Mouse (Mus musculus) spleen, embryonic (tissue): ENCODE data around the gene Pole4.

ENCODE experiments used
- CTCF ChIA-PET: fragments of 350-600 bp; sonication (Branson Sonifier 250); formaldehyde crosslinking; loops from one replicate; lab custom pipeline; 2022; lab: Charles Lee

Gene Pole4

DNA sequence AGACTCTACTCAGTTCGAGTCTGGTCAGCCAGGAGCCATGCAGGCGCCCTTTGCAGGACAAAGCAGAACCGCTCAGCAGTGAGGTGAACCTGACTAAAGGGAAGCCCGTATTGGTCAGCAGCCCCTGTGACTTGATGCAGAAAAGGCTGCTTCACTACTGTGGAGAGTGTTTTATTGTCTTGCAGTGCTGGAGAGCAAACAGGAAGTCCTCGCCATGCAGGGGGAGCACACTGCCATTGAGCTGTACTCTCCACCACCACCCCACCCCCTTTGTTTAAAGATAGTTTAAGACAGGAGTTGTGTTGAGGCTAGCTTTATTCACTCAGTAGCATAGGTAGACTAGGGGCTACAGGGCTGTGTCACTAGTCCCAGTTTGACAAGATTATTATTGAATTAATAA lies at the start of gene Pole4:
Pole4 (minus strand) TSS at position 145 of the 400 bp plus-strand sequence.
- CTCF ChIA-PET: no interaction called here

DNA sequence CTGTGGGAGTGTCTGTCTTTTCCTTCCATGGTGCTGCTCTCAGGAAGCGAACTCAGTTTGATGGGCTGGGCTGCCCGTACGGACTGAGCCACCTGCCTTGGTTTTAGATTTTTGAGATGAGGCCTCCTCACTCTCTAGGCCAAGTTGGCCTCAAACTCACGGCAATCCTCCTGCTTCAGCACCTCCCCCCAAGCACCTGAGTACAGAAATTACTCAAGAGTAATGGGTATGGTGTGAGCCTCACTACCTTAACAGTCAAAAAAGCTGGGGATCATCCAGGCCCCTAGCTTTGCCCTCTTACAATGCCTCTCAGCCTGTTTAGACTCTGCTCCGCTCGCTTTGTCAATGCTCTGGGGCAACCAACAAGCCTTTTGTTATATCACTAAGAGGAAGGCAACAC lies 49.6 kb upstream of the Pole4 start:
- CTCF ChIA-PET: no interaction called here

DNA sequence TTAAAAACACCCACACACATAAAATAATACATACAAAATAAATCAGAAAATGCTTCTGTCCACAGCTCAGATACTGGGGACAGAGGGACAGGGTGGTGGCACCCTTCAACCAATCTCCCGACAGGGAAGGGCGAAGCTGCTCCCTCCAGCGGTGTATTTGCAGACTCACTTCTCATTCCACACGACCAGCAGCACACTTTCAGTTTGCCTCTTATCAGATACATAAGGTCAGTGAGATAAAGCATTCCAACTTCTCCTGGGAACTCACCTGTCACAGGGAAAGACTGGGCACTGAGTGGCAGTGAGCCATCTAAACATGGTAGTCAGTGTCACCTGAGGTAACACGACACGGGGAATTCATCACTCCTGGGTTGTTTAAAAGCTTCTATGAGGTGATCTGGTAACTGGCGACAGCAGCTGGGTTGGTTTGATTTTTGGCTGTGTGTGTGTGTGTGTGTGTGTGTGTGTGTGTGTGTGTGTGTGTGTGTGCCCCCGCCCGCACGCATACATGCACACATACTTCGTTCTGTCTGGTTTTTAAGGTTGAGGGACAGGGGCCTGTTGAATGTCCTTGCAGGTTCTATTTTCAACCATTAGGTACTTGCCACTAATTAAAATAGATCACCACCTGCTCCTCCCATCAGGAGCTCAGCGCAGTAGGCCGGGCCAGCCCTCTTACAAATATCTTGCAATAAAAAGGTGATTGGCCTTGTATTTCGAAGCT lies 48.6 kb upstream of the Pole4 start:
- CTCF ChIA-PET: no interaction called here

DNA sequence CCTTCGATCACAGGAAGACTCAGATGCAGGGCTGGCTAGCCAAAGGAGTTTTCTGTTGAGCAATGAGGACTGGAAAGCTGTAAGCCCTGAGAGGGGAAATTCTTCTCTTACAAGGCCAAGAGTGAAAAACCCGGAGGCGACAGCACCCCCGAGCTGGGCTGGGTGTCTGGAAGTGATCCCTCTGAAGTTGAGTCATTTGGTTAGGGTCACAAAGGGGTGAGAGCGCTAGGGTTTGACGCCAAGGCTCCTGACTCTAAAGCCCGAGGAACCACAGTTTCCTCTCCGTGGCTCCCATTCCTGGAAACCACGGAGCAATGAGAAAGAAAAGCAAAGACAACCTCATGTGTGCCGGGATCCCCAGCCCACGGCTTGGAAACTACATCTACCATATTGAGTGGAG lies 47.9 kb upstream of the Pole4 start:
- CTCF ChIA-PET: no interaction called here

DNA sequence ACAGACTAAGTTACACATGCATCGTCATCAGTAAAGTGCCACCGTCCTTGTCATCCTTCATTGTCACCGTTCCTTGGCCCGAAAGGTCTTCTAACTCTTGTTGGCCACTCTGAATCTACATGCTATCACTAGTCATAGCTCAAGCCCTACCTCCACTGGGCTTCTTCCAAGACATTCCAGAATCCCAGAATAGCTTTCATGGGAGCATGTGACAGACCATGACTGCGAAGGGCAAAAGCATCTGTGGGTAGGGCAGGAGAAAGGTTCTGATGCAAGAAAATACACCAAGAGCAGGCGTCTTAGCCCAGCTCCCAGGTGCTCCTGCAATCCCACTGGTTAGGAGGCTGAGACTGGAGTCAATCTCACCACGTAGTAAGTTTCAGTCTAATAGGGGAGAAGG lies 46.6 kb upstream of the Pole4 start:
- CTCF ChIA-PET: no interaction called here

DNA sequence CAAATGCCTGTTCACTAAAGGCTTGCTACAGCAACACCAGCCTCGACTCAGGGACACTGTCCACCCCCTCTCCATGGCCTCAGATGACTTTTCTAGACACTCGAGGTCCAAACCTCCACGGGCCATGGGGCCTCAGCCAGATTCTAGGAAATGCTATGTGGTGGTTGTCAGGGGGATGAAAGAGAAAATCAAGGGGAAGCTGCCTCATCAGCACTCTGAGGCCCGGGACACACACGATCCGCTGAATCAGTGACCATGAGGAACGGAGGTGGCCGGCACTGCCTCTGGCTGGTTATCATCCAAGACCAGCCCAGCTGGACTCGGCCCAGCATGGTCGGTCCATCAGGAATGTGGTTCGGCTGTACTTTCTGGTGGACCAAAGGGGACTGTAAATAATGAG lies 45.9 kb upstream of the Pole4 start:
- CTCF ChIA-PET: no interaction called here

DNA sequence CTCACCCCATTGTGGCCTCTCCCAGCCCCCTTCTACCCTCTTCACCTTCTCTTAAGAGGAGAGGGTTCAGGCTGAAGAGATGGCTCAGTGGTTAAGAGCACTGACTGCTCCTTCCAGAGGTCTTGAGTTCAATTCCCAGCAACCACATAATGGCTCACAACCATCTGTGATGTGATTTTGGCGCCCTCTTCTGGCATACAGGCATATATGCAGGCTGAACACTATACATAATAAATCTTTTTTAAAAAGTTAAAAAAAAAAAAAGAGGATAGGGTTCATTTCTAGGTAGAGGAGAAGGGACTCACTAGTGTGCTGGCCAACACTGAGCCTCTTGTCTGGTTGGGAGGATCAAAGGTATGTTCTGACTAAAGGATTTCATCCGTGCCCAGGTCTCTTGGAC lies 44.9 kb upstream of the Pole4 start:
- CTCF ChIA-PET: no interaction called here

DNA sequence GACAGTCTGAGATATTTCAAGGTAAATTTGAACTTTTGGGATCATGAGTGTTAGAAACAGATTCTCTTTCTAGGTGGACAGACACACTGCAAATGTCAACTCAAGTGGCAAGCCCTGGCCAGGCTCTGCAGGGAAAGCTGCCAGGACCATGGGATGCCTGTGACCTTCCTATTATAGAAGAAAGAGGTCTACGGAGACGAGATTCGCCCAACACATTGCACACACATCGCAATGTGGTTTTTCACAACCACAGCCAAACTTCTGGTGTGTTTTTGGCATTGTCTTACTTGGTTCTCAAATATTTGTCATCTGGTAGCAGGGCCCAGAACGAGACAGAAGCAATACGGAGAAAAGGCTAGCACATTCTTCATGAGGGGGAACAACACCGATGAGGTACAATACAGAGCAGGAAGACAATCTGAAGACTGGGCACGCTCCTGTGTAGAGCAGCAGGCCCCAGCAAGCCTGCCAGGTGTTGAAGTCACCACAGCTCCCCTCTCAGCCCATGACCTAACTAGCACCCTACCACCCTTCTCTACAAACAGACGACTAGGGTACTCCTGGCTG lies 43.0 kb upstream of the Pole4 start:
- CTCF ChIA-PET: no interaction called here

DNA sequence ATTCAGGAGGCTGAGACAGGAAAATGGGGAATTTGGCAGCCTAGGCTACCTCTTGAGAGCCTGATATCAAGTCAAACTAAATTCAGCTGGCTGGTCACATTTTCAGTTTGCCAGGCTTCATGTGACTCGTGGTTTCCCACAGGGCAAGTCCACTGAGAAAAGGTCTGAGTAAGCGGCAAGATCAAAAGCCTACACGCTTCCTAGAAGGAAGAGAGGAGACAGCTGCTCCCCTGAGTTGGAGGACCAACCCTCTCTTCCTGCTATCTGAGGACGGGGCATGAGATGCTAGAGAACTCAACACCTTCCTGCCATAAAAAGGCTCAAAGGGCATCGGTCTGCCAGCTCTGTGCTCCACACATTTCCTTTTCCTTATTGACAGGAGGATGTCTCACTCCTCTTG lies 41.9 kb upstream of the Pole4 start:
- CTCF ChIA-PET: no interaction called here

DNA sequence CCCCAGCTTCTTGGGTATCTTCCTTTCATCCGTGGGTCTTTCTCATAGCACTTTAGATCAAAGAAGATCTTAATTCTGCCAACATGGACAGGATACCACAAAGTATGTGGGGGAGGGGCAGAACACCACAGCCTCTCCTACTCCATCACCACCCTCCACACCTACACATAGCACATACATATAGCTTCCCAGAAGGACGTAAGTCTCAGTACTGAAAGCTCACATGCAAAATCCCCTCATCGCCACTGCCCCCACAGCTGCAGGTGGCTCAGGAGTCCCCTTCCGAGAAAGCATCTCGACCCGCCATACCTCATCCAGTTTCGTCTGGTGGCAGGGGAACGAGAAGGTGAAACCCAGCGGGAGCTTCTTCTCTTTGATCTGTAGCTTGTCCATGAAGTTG lies 39.4 kb upstream of the Pole4 start:
- CTCF ChIA-PET: no interaction called here

DNA sequence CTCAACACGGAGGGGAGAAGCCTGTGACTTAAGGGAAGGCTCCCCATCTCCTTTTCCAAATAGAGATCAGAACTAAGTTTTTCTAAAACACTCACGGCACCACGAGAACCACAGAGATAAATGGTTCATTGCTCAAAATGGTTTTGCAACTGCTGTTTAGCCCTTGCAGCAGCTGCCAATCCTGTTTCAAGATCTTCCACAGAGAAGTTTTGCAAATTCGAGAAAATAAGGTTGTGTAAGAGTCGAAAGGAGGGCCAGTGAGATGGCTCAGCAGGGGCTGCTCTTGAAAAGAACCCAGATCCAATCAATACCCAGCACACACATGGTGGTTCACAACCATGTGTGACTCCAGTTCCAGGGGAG lies 36.3 kb upstream of the Pole4 start:
- CTCF ChIA-PET: no interaction called here

DNA sequence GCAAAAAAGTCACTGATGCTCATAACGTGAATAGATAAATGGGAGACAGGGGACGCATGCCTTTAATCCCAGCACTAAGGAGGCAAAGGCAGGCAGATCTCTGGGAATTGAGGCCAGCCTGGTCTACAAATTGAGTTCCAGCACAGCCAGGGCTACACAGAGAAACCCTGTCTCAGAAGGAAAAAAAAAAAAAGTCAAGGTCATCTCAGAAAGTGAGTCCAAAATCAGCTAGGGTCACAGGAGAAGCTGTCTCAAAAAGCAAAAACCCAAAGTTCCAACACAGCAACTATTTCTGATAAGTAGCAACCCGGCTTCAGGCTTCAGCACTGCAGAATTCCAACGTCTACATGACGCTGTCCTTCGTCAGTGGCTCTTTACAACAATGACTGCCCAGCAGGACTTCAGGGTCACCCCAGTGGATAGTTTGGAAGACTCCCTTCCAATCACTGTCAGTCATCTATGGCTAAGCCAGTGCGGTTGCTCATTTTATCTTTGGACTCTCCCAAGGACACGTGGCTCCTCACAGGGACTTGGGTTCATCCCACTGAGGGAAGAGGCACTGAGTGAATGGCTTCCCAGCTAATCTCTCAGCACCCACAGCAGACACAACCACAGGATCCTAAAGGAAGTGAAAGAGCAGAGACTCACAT lies 35.8 kb upstream of the Pole4 start:
- CTCF ChIA-PET: no interaction called here

DNA sequence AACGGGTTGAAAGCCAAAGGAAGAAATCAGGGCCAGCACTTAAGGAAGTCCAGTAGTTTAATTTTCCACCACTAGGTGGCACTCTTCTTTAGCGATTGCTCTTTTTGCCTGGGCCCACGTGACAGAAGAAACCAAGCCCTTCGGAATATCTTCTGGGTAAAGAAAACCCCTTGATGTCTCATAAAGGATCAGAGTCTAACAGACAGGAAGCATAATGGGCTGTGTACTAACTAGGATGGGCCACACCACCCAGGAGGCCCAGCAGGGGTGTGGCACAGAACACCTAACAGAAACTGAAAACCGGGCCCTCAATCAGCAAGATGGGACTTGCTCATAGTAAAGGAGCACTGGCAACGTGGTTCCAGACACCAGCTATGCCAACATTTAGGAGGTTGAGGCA lies 35.1 kb upstream of the Pole4 start:
- CTCF ChIA-PET: no interaction called here

DNA sequence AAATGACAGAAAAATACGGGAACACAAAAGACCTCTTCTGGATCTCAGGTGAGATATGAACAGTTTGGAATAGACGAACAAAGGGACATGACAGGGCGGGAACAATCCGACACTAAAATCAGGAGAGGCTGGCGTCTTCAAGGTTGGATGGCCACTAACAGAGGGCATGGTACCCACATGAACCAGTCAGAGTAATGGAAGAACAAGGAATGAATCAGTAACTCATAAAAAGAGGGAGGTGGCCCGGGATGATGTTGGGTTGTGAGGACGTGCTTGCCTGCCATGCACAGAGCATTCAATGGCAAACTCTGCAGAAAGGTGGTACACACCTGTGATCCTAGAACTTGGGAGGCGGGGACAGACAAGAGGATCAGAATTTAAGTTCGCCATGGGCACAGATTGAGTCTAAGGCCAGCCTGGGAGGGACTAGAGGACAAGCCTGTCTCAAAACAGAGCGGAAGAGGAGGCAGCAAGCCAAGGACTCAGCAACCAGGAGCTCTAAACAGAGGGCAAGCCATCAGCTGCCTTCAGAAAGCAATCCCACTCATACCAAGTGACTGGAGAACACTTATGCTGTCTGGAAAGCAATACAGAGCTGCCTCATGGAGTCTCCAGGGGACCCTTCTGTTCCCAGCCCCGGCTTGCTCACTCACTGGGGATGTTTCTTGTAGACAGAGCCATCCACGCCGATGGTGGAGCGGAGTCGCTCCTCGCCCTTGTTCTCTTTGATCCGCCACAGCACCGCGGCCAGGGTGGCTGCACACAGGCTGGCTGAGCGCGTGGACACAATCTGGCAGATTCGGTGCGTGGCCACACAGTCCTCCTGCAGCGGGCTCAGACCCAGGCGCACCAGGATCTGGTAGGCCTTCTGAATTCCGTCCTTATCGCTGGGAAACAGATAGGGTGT lies 32.7 kb upstream of the Pole4 start:
- CTCF ChIA-PET: interaction anchor here (0.6 kb wide), 1 partner anchor 1071 kb away, joined by 8 read pairs; no protein-coding TSS in a partner anchor

DNA sequence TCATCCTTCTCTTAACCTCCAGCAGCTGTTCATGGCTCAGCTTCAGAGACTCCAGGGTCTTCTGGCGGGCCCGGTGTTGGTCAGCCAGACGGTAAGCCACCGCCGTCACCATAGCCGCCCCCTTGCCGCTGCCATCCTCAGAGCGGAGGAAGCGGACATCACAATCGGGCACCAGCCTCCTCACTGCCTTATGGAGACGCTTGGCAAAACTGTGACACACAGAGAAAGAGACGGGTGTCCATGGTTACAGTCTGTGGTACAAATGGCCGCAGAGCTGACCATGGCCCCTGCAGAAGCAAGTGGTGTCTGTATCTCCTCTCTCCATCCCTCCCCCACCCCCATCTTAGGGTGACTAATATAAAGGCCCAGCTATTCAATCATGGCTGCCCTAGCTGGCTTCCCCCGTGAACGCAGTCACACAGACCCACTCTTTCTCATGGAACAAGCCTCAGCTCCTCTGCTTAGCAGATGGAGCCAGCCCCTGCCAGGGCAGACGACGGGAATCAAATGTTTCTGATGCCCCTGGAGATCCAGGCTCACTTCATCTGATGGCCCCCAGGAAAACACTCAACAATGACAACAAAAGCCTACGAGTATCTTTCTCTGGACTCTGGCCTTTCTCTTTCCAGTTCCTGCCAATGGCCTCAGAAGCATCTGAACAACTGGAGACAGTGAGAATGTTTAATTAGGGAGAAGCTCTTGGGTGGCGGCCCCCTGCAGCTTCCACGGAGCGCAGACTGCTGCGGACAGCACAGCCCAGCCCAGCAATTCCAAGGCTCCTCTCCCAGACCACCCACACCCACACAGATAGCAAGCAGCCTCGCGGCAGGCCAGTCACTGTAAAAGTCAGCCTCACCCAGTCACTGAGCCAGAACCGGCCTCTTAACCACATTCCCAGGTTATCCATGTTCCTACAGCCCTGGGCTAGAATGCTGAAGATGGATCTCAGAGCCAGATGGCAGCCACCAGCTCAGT lies 31.7 kb upstream of the Pole4 start:
- CTCF ChIA-PET: no interaction called here

DNA sequence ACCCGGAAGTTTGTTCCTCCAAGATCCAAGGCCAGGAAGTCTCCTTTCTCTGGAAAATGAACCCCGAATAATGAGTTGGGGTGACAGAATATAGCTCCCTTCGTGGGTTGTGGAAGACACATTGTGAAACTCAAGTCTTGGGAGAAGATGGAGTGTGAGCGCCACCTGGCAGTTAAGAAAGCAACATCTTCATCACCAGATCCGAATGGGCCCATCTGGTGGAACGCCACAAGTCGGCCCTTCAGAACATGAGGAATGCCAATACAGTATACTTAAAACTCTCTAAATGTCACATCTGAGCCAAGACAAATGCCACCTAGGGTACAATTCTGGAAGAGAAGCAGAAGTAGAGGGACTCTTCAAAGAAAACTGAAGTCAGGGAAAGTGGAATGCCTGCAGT lies 30.2 kb upstream of the Pole4 start:
- CTCF ChIA-PET: no interaction called here

DNA sequence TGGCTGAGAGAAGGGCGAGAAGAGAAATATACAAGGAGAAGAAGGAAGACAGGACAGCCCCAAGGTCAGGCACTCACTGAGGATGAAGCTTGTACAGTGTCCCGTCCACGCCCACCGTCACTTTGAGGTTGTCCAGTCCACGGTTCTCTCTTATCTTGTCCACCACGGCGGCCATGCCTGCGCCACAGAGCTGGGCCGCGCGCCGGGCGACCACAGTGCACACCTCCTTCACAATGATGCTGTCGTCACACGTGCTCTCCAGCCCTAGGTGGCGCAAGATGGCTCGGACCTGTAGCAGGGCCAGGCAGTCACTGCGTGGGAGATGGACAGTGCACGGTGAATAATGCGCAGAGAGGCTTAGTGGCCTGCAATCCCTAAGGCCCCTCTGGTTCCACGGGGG lies 23.5 kb upstream of the Pole4 start:
- CTCF ChIA-PET: no interaction called here

DNA sequence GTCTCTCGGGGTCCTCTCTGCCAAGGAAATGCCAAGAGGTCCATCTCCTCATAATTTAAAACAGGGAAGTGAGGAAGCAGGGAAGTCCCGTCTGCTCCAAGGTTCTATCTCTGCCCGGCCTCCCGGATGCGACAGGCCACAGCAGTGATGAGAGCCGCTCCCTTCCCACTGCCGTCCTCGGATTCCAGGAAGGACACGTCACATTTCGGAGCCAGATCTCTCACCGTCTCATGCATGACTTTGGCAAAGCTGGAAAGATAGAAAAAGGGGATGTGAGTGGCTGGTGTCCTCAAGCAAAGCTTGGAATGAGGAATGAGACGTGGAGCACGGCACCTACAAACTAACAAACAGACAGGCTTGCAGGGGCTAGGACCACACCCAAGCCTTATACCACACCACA lies 22.0 kb upstream of the Pole4 start:
- CTCF ChIA-PET: no interaction called here

DNA sequence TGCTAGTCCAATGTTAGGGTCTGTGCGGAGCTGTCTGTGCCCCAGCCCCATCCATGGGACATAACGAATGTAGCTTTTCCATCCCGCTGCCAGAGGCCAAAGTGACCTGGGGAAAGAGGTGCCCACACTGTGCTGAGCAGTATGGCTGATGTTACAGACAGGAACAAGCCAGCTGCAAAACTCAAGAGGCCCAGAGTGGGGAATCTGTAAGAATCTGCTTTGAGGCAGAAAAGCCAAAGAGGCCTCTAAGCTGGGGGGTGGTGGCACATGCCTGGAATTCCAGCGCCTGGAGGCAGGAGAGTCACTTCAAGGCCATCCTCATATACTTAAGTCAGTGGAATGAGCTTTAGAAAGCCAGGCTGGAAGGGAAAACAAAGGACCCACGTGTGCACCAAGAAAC lies 18.2 kb upstream of the Pole4 start:
- CTCF ChIA-PET: no interaction called here

DNA sequence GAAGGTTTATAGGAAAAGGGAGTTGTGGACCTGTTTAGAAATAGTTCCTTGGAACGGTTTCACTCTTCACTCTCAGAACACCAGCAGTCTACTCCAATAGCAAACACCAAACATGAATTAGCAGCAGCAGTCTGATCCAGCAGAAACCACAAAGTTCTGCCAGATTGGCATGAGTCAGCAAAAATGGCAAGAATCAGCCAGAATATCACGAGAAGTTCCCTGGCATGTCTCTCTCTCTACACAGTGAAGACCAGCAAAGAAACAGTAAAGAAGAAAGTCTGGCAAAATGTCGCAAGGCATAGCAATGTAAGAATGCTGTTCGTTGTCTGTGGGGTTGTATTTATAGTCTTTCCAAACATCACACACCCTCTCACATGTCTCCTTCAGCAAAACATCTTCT lies 11.0 kb upstream of the Pole4 start:
- CTCF ChIA-PET: no interaction called here

DNA sequence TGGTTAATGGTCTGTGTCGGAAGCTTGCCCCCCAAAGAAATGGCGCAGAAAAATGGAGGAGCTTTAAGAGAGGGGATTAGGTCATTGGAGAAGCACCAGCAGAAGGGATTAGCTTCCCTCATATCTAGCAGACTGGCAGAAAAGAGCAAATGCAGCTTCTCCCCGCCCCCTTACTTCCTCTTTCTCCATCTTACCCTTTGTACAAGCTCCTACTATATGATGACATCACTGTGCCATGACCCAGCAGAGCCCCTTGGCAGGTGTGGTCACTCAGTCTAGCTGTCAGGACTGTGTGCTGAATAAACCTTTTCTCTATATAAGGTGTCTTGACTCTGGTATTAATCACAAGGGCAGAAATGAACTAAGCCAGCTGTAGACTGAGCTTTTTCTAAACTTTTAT lies 10.5 kb upstream of the Pole4 start:
- CTCF ChIA-PET: interaction anchor here (0.6 kb wide), 1 partner anchor 65 kb away, joined by 3 read pairs; no protein-coding TSS in a partner anchor
